Mouse (Mus musculus) ES-E14 (cell line): Measurements from ENCODE around the gene Pnmal2. TPM values are rescaled to one million over a fixed set of nuclear protein-coding genes. Genes with fewer than 3 reads are reported as not detected.

ENCODE experiments used
- DNase-seq: peaks from one replicate; pipeline ENCODE4 v3.0.0-alpha.2; 2013; ENCODE audit warnings: low read depth, low spot score
- H3K27ac ChIP-seq: 2 replicates; pipeline ENCODE4 v1.5.1; 2012; ENCODE audit warnings: low read depth, mild to moderate bottlenecking, low read length, moderate library complexity, mixed read lengths; ENCODE audit not compliant: poor library complexity, insufficient read depth, severe bottlenecking
- H3K36me3 ChIP-seq: 2 replicates; pipeline ENCODE4 v1.6.1; 2012; ENCODE audit warnings: mild to moderate bottlenecking, low read length, moderate library complexity, mixed read lengths; ENCODE audit not compliant: control insufficient read depth, poor library complexity, insufficient read depth, severe bottlenecking
- H3K4me1 ChIP-seq, 2 experiments: fragments of 150-350 bp in 1 of 2; sonication (generic) in 1 of 2; 2 replicates each; pipeline ENCODE4 v1.6.1; 2012; ENCODE audit warnings: low read length in 2 of 2, mild to moderate bottlenecking in 1 of 2, mixed read lengths in 1 of 2; ENCODE audit not compliant: control insufficient read depth in 2 of 2, insufficient read depth in 2 of 2, poor library complexity in 1 of 2
- H3K4me3 ChIP-seq, 2 experiments: fragments of 150-350 bp in 1 of 2; sonication (generic) in 1 of 2; 2 replicates each; pipeline ENCODE4 v1.5.1; 2012; ENCODE audit warnings: low read length in 2 of 2, low read depth in 1 of 2, mild to moderate bottlenecking in 1 of 2, mixed read lengths in 1 of 2; ENCODE audit not compliant: insufficient read depth in 1 of 2, poor library complexity in 1 of 2, severe bottlenecking in 1 of 2
- H3K9ac ChIP-seq: 2 replicates; pipeline ENCODE4 v1.6.1; 2012; ENCODE audit warnings: low read depth, mild to moderate bottlenecking, low read length, mixed read lengths; ENCODE audit not compliant: poor library complexity, insufficient read depth, severe bottlenecking
- H3K9me3 ChIP-seq: fragments of 150-350 bp; sonication (generic); 2 replicates; pipeline ENCODE4 v1.6.1; 2012; ENCODE audit warnings: low read depth, mild to moderate bottlenecking, low read length; ENCODE audit not compliant: control insufficient read depth, insufficient read depth
- CHD2 ChIP-seq: IDR thresholded peaks from 2 replicates; pipeline ENCODE4 v1.6.1; 2014; ENCODE audit warnings: mild to moderate bottlenecking, low read depth, low read length, inconsistent platforms
- HCFC1 ChIP-seq: IDR thresholded peaks from 2 replicates; pipeline ENCODE4 v1.6.1; 2012; ENCODE audit warnings: low read length, inconsistent platforms, borderline replicate concordance; ENCODE audit not compliant: insufficient read depth
- MAFK ChIP-seq: IDR thresholded peaks from 2 replicates; pipeline ENCODE4 v1.6.1; 2014; ENCODE audit warnings: mild to moderate bottlenecking, low read depth, low read length, inconsistent platforms; ENCODE audit not compliant: insufficient read depth
- ZC3H11A ChIP-seq: IDR thresholded peaks from 2 replicates; pipeline ENCODE4 v1.6.1; 2012; ENCODE audit warnings: low read depth, mild to moderate bottlenecking, inconsistent platforms, low read length, borderline replicate concordance
- ZNF384 ChIP-seq: IDR thresholded peaks from 2 replicates; pipeline ENCODE4 v1.6.1; 2012; ENCODE audit warnings: low read depth, low read length, inconsistent platforms
- in situ Hi-C, 2 experiments: fragments of 600-800 bp; cut with MboI; formaldehyde crosslinking; loops; one replicate each; pipeline ENCODE4 v1.15.1; 2025; ENCODE audit warnings: low sequenced_read_pairs in 2 of 2, inconsistent platforms in 1 of 2; ENCODE audit not compliant: unreplicated experiment in 2 of 2
- total RNA-seq: library from RNA; depleted of rRNA; stranded (reverse); fragments of 300-350 nt; gene quantifications from 2 replicates; pipeline ENCODE4 v1.2.3, GENCODE M21; 2012

Gene Pnmal2
- total RNA-seq, 1 experiment = 0.71 TPM

GRCm38 (mm10) chr7:16947349-16947895, 2.9 kb downstream of the Pnmal2 start:
- DNase-seq = no peak
- TF ChIP-seq HCFC1 (no peak), ZNF384 (no peak), CHD2 (no peak), MAFK (no peak), ZC3H11A (no peak)
- peak overlapping the region in 1 of 2 experiments; percentile 52; a peak in 1 of 4 replicates for H3K4me3 ChIP-seq
- H3K36me3 ChIP-seq = no peaks in the 10 kb centered on the region
- H3K4me1 ChIP-seq = peaks cover 3 to 9% of the 10 kb centered on the region in 2 experiments; a peak in 3 of 4 replicates
- H3K9ac ChIP-seq = no peak overlapping the region
- H3K27ac ChIP-seq = no peak overlapping the region
- no peaks in the 10 kb centered on the region for H3K9me3 ChIP-seq
- in situ Hi-C loops = no loop called here

DNA sequence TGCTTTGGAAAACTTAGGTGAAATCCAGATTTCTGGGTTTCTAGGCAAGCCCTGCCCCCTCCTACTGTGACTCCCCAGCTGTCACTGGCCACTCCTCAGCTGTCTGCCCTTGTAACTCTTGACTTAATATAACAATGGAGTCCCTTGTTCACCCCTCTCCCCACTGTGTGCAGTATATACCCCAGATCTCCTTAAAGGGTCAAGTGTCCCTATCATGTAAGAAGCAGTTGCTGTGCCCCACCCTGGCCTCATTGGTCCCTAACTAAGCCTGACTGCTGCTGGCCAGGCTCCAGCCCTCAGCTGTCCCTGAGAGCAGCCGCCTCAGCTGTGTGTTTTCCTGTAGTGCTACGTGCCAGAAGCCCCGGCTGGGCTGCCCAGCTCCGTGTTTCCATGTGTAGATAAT, 3.5 kb downstream of the Pnmal2 start:
- DNase-seq = no peak
- no peak overlapping the region for H3K4me3 ChIP-seq
- in situ Hi-C loops = no loop called here
- H3K4me1 ChIP-seq = peaks cover 3 to 9% of the 10 kb centered on the region in 2 experiments; a peak in 3 of 4 replicates
- H3K27ac ChIP-seq = no peak overlapping the region
- H3K9ac ChIP-seq = no peak overlapping the region
- TF ChIP-seq ZC3H11A = no peak
- no peak for TF ChIP-seq CHD2
- TF ChIP-seq HCFC1 = no peak
- no peak for TF ChIP-seq ZNF384
- no peak for TF ChIP-seq MAFK
- H3K9me3 ChIP-seq = no peaks in the 10 kb centered on the region
- no peaks in the 10 kb centered on the region for H3K36me3 ChIP-seq

- H3K9ac ChIP-seq = no peak overlapping the region
- no peak overlapping the region for H3K4me3 ChIP-seq
- in situ Hi-C loops = no loop called here
- H3K9me3 ChIP-seq = no peaks in the 10 kb centered on the region
- TF ChIP-seq MAFK (no peak), CHD2 (no peak), HCFC1 (no peak), ZNF384 (no peak), ZC3H11A (no peak)
- DNase-seq = no peak
- no peak overlapping the region for H3K27ac ChIP-seq
- no peaks in the 10 kb centered on the region for H3K36me3 ChIP-seq
- H3K4me1 ChIP-seq = peaks cover 3 to 7% of the 10 kb centered on the region in 2 experiments; a peak in 3 of 4 replicates
These were observed 4.5 kb downstream of the Pnmal2 start for GRCm38 (mm10) chr7:16948923-16949458.

DNA sequence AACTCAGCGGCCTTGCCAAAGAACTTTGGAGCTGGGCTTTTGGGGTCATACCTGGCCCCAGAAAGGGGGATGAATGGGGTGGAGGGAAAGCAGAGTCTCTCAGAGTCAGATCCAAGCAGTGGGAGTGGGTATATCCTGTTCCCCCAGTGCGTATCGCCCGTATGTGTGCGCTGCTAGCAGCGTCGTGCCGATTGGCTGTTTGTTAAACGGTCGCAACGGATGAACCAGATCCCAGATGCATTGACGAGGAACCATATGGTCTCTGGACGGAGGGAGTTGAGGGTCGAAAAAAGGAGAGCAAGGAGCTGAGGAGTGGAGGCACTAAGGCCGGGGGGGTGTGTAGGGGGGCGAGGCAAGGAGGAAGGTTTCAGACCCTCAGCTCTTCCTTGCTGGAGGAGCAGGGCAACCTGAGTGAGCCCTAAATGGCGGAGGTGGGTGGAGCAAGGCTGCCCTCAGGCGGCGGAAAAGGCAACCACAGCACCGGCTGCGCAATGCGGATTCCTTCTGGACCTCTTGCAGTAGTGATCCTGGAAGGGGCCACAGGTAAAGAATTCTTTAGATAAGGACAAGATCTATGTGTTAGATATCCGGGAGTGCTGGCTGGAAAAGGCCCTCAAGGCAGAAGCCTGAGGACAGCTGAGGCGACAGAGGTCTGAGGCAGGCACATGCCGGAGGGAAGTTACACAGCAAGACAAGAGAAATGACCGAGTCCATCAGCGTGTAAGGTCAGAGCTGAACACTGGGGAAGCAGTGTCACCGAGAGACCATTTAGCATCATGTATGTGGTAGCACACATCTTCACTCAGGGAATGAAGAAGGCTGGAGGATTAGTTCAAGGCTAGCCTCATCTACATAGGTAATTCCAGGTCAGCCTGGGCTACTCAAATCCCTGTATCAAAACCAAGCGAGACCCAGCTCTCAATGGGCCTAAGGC, 5.7 kb downstream of the Pnmal2 start:
- Histone ChIP-seq H3K4me3 (peak overlapping the region; percentile 31 to 47), H3K4me1 (peaks cover 3 to 7% of the 10 kb centered on the region in 2 experiments; a peak in 2 of 4 replicates), H3K27ac (no peak overlapping the region), H3K9ac (no peak overlapping the region; the same call in 1 of the 2 replicates), H3K9me3 (no peaks in the 10 kb centered on the region), H3K36me3 (no peaks in the 10 kb centered on the region)
- in situ Hi-C loops = loop anchor here in 1 of 2 experiments (5.0 kb wide), 1 partner anchor 42 kb away; the partner anchor contains the start of gene Ccdc8
- DNase-seq = no peak
- no peak for TF ChIP-seq HCFC1
